Mouse (Mus musculus) thymus, adult 2 months (tissue): ENCODE measurements around the gene Fgfr2.

Experiments
- CTCF ChIP-seq: fragments of 200-500 bp; IDR thresholded peaks from 2 replicates; pipeline ENCODE4 v1.5.1; 2012; ENCODE audit warnings: mild to moderate bottlenecking, control low read depth, low read length, moderate library complexity, borderline replicate concordance; ENCODE audit not compliant: control insufficient read depth, poor library complexity, insufficient read depth; ENCODE audit errors: extremely low read depth
- POLR2A ChIP-seq: fragments of 200-500 bp; IDR thresholded peaks from 2 replicates; pipeline ENCODE4 v1.6.1; 2012; ENCODE audit warnings: mild to moderate bottlenecking, low read length, control low read depth, moderate library complexity; ENCODE audit not compliant: control insufficient read depth, poor library complexity, insufficient read depth; ENCODE audit errors: extremely low read depth

GRCm38 (mm10) chr7:132766235-132766871 is 356.8 kb downstream of the Fgfr2 start:
- no peak for TF ChIP-seq CTCF
- no peak for TF ChIP-seq POLR2A
